Mouse (Mus musculus): ENCODE results near the gene Depdc5. TPM values are rescaled to one million over a fixed set of nuclear protein-coding genes. Genes with fewer than 3 reads are reported as not detected.
"Not testable (repeated sequence)": the region's sequence is repeated elsewhere in the genome, so short reads cannot be mapped to it uniquely, and the experiment has no call there.

Depdc5 gene
- polyA plus RNA-seq, 1 experiment from 2014 or later, result 32.1 TPM

GRCm38 (mm10) chr5:32849178-32849577, 14.3 kb upstream of the Depdc5 start:
- no peak overlapping the region for H3K4me2 ChIP-seq (ENCODE audit: low read length)
- peaks cover 3% of the 10 kb centered on the region; the same call in 1 of the 2 replicates for H3K36me3 ChIP-seq (ENCODE audit: control insufficient read depth, insufficient read depth)
- 85% methylated on average over 3 of the region's 3 CpGs for WGBS
- no peak for ATAC-seq
- no peaks in the 10 kb centered on the region for H3K9me3 ChIP-seq (ENCODE audit: control insufficient read depth, low read length)
- no peak overlapping the region for H3K9ac ChIP-seq (replicated peaks; ENCODE audit: low read depth, low read length)
- peaks cover 27% of the 10 kb centered on the region for H3K4me1 ChIP-seq (replicated peaks; ENCODE audit: control insufficient read depth, insufficient read depth, low read length)
- no peak overlapping the region for H3K27ac ChIP-seq (ENCODE audit: low read length)
- H3K4me3 ChIP-seq (replicated peaks; ENCODE audit: low read length), result no peak overlapping the region
- no peaks in the 10 kb centered on the region for H3K27me3 ChIP-seq (replicated peaks; ENCODE audit: control insufficient read depth, insufficient read depth, low read length)

DNA sequence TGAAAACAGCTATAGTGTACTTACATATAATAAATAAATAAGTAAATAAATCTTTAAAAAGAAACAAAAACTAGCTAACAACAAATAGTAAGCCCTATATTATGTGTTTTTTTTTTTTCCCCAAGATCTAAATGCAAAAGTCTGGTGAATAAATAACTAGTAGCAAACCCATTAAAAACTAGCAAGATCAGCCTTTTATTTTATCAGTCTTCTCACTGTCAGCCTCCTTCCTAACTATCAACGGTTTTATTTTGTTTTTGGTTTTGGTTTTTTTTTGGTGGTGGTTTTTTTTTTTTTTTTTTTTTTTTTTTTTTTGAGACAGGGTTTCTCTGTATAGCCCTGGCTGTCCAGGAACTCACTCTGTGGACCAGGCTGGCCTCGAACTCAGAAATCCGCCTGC, 13.9 kb upstream of the Depdc5 start:
- H3K36me3 ChIP-seq (ENCODE audit: control insufficient read depth, insufficient read depth); ATAC-seq; H3K27me3 ChIP-seq (replicated peaks; ENCODE audit: control insufficient read depth, insufficient read depth, low read length); H3K9ac ChIP-seq (replicated peaks; ENCODE audit: low read depth, low read length); H3K4me2 ChIP-seq (ENCODE audit: low read length); H3K4me3 ChIP-seq (replicated peaks; ENCODE audit: low read length); H3K9me3 ChIP-seq (ENCODE audit: control insufficient read depth, low read length); H3K27ac ChIP-seq (ENCODE audit: low read length): not testable (repeated sequence)
- WGBS, result 96% methylated on average over 3 of the region's 3 CpGs
- H3K4me1 ChIP-seq (replicated peaks; ENCODE audit: control insufficient read depth, insufficient read depth, low read length), result peaks cover 27% of the 10 kb centered on the region

GRCm38 (mm10) chr5:32852026-32852425, 11.5 kb upstream of the Depdc5 start:
- no peak for ATAC-seq
- Histone ChIP-seq H3K4me1 (replicated peaks; ENCODE audit: control insufficient read depth, insufficient read depth, low read length) (peaks cover 27% of the 10 kb centered on the region), H3K36me3 (ENCODE audit: control insufficient read depth, insufficient read depth) (peaks cover 3% of the 10 kb centered on the region; the same call in 1 of the 2 replicates), H3K27ac (ENCODE audit: low read length) (no peak overlapping the region), H3K9ac (replicated peaks; ENCODE audit: low read depth, low read length) (peak overlapping the region; percentile 25), H3K4me3 (replicated peaks; ENCODE audit: low read length) (0 out of 2 replicates have a peak overlapping the region, but pooled peaks have one; percentile 10), H3K27me3 (replicated peaks; ENCODE audit: control insufficient read depth, insufficient read depth, low read length) (no peaks in the 10 kb centered on the region), H3K4me2 (ENCODE audit: low read length) (peak overlapping the region; percentile 89), H3K9me3 (ENCODE audit: control insufficient read depth, low read length) (no peaks in the 10 kb centered on the region)
- 67% methylated on average over 6 of the region's 6 CpGs for WGBS

- H3K27me3 ChIP-seq (replicated peaks; ENCODE audit: control insufficient read depth, insufficient read depth, low read length), result no peaks in the 10 kb centered on the region
- peak within 1 kb of the TSS; percentile 71 for H3K4me3 ChIP-seq (replicated peaks; ENCODE audit: low read length)
- peaks cover 30% of the 10 kb centered on the region for H3K4me1 ChIP-seq (replicated peaks; ENCODE audit: control insufficient read depth, insufficient read depth, low read length)
- WGBS, result under 1% methylated on average over 50 of the region's 51 CpGs
- peak within 1 kb of the TSS; percentile 89 for H3K4me2 ChIP-seq (ENCODE audit: low read length)
- no peaks in the 10 kb centered on the region for H3K9me3 ChIP-seq (ENCODE audit: control insufficient read depth, low read length)
- peak within 1 kb of the TSS; percentile 70 for H3K27ac ChIP-seq (ENCODE audit: low read length)
- H3K36me3 ChIP-seq (ENCODE audit: control insufficient read depth, insufficient read depth), result peaks cover 3% of the 10 kb centered on the region; the same call in 1 of the 2 replicates
- peak within 1 kb of the TSS; percentile 82 for H3K9ac ChIP-seq (replicated peaks; ENCODE audit: low read depth, low read length)
- peak; percentile 96 for ATAC-seq
Measured at GRCm38 (mm10) chr5:32853731-32854507, 9.6 kb upstream of the Depdc5 start, which contains the start of gene Prr14l. Prr14l (minus strand) TSS chr5:32854256.

- H3K9ac ChIP-seq (replicated peaks; ENCODE audit: low read depth, low read length), result no peak overlapping the region
- H3K4me2 ChIP-seq (ENCODE audit: low read length), result no peak overlapping the region
- WGBS, result 84% methylated on average over 4 of the region's 4 CpGs
- peaks cover 3% of the 10 kb centered on the region; the same call in 1 of the 2 replicates for H3K36me3 ChIP-seq (ENCODE audit: control insufficient read depth, insufficient read depth)
- no peaks in the 10 kb centered on the region for H3K9me3 ChIP-seq (ENCODE audit: control insufficient read depth, low read length)
- H3K4me3 ChIP-seq (replicated peaks; ENCODE audit: low read length), result no peak overlapping the region
- ATAC-seq, result no peak
- no peaks in the 10 kb centered on the region for H3K27me3 ChIP-seq (replicated peaks; ENCODE audit: control insufficient read depth, insufficient read depth, low read length)
- H3K27ac ChIP-seq (ENCODE audit: low read length), result no peak overlapping the region
- H3K4me1 ChIP-seq (replicated peaks; ENCODE audit: control insufficient read depth, insufficient read depth, low read length), result peaks cover 30% of the 10 kb centered on the region
Measured at GRCm38 (mm10) chr5:32854818-32855217, 8.7 kb upstream of the Depdc5 start.

- H3K4me3 ChIP-seq (replicated peaks; ENCODE audit: low read length); ATAC-seq; H3K27ac ChIP-seq (ENCODE audit: low read length); H3K36me3 ChIP-seq (ENCODE audit: control insufficient read depth, insufficient read depth); H3K4me2 ChIP-seq (ENCODE audit: low read length); H3K27me3 ChIP-seq (replicated peaks; ENCODE audit: control insufficient read depth, insufficient read depth, low read length); H3K9me3 ChIP-seq (ENCODE audit: control insufficient read depth, low read length); H3K9ac ChIP-seq (replicated peaks; ENCODE audit: low read depth, low read length): not testable (repeated sequence)
- WGBS, result 88% methylated on average over 2 of the region's 3 CpGs
- H3K4me1 ChIP-seq (replicated peaks; ENCODE audit: control insufficient read depth, insufficient read depth, low read length), result peaks cover 30% of the 10 kb centered on the region
Measured at GRCm38 (mm10) chr5:32855274-32855673, 8.2 kb upstream of the Depdc5 start.

GRCm38 (mm10) chr5:32857781-32858220, 5.7 kb upstream of the Depdc5 start:
- Histone ChIP-seq H3K4me2 (ENCODE audit: low read length) (peak overlapping the region; percentile 59), H3K9me3 (ENCODE audit: control insufficient read depth, low read length) (no peaks in the 10 kb centered on the region), H3K36me3 (ENCODE audit: control insufficient read depth, insufficient read depth) (no peaks in the 10 kb centered on the region), H3K27me3 (replicated peaks; ENCODE audit: control insufficient read depth, insufficient read depth, low read length) (no peaks in the 10 kb centered on the region), H3K9ac (replicated peaks; ENCODE audit: low read depth, low read length) (peak overlapping the region; percentile 47), H3K4me1 (replicated peaks; ENCODE audit: control insufficient read depth, insufficient read depth, low read length) (peaks cover 10% of the 10 kb centered on the region), H3K4me3 (replicated peaks; ENCODE audit: low read length) (peak overlapping the region; percentile 44), H3K27ac (ENCODE audit: low read length) (peak overlapping the region; percentile 72)
- WGBS, result 0% methylated on average over 6 of the region's 6 CpGs
- ATAC-seq, result peak; percentile 25; the same call in 1 of the 2 replicates

- H3K9ac ChIP-seq (replicated peaks; ENCODE audit: low read depth, low read length), result no peak overlapping the region
- H3K4me1 ChIP-seq (replicated peaks; ENCODE audit: control insufficient read depth, insufficient read depth, low read length), result peaks cover 16% of the 10 kb centered on the region
- H3K9me3 ChIP-seq (ENCODE audit: control insufficient read depth, low read length), result no peaks in the 10 kb centered on the region
- ATAC-seq, result no peak
- H3K4me2 ChIP-seq (ENCODE audit: low read length), result no peak overlapping the region
- H3K4me3 ChIP-seq (replicated peaks; ENCODE audit: low read length), result no peak overlapping the region
- no peaks in the 10 kb centered on the region for H3K36me3 ChIP-seq (ENCODE audit: control insufficient read depth, insufficient read depth)
- H3K27me3 ChIP-seq (replicated peaks; ENCODE audit: control insufficient read depth, insufficient read depth, low read length), result no peaks in the 10 kb centered on the region
- WGBS, result 100% methylated on average over 1 of the region's 1 CpGs
- no peak overlapping the region for H3K27ac ChIP-seq (ENCODE audit: low read length)
Measured at GRCm38 (mm10) chr5:32861082-32861481, 2.4 kb upstream of the Depdc5 start.

DNA sequence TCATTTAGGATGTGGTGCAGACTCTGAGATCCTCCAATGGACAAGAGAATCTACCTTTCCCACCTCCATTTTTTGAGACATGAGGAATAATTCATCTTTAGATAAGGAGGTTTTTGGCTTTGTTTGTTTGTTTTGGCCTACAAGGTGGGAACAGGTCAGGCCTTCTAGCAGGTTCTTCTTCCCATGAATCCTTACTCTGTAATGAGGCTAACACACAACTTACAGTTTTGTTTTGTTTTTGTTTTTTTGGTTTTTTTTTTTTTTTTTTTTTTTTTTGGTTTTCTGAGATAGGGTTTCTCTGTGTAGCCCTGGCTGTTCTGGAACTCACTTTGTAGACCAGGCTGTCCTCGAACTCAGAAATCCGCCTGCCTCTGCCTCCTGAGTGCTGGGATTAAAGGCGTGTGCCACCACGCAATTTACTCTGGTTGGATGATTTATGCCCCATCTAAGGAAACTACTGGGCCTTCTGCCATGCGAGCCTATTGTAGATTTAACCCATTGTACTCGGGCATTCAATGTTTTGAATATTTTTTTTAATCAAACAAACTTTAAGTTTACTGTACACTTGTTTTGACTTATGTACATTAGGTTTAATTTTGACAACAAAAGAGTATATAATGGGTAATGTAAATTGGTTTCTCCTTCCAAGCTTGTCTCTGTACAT, 900 bp upstream of the Depdc5 start:
- H3K36me3 ChIP-seq (ENCODE audit: control insufficient read depth, insufficient read depth), result no peaks in the 10 kb centered on the region
- no peak for ATAC-seq
- WGBS, result 61% methylated on average over 6 of the region's 6 CpGs
- no peak overlapping the region for H3K9ac ChIP-seq (replicated peaks; ENCODE audit: low read depth, low read length)
- peaks cover 13% of the 10 kb centered on the region for H3K4me1 ChIP-seq (replicated peaks; ENCODE audit: control insufficient read depth, insufficient read depth, low read length)
- no peak overlapping the region for H3K4me2 ChIP-seq (ENCODE audit: low read length)
- H3K9me3 ChIP-seq (ENCODE audit: control insufficient read depth, low read length), result no peaks in the 10 kb centered on the region
- no peaks in the 10 kb centered on the region for H3K27me3 ChIP-seq (replicated peaks; ENCODE audit: control insufficient read depth, insufficient read depth, low read length)
- no peak overlapping the region for H3K4me3 ChIP-seq (replicated peaks; ENCODE audit: low read length)
- H3K27ac ChIP-seq (ENCODE audit: low read length), result no peak overlapping the region
